Mouse (Mus musculus) spleen, adult 18-20 months (tissue): ENCODE results near the gene Hap1.
"Not testable (repeated sequence)": the region's sequence is repeated elsewhere in the genome, so short reads cannot be mapped to it uniquely, and the experiment has no call there.

Experiments
- DNase-seq, 2 experiments: peaks; one replicate each; pipeline ENCODE4 v3.0.0; 2022; ENCODE audit warnings: mixed read lengths in 2 of 2

Gene Hap1

DNA sequence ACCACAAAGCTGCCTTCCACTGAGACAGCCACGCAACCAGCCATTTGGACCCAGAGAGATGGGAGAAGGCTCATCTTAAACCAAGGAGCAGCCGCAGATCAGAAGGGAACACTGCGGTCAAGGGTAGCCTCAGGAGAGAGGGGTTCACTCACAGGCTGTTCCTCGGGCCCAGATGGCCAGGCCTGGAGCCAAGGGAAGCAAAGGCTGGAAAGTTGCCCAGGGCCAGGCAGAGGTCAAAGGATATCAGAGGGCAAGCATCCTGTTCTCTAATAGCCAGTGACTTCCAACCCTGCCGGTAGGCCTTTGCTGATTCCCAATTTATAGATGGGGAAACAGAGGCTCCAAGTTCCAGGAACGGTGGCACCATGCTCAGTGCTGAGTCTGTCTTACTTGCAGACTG is 32.7 kb upstream of the Hap1 start:
- no peak for DNase-seq

GRCm38 (mm10) chr11:100387589-100388375 is 31.9 kb upstream of the Hap1 start:
- DNase-seq = no peak

- DNase-seq = no peak
Observed at GRCm38 (mm10) chr11:100387111-100387510, 31.2 kb upstream of the Hap1 start.

GRCm38 (mm10) chr11:100386586-100386985 is 30.7 kb upstream of the Hap1 start:
- DNase-seq = no peak

DNA sequence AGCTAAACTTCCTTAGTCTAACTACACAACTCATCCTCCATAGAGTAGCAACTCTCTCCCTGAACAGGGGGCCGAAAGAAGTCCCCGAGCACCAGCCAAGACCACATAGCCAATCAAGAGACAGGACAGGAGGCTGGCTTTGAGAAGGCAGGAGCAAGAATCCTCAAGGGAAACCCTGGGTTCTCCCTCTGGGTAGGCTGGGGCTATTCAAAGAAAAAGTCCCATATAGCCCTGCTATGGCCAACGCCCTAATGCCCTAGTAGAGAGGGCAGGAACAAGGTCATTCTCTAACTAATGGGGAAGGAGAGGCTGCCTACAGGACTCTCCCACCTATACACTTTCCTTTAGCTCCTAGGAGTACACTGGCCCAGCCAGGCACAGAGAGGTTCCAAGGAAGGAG is 29.1 kb upstream of the Hap1 start:
- no peak for DNase-seq

DNA sequence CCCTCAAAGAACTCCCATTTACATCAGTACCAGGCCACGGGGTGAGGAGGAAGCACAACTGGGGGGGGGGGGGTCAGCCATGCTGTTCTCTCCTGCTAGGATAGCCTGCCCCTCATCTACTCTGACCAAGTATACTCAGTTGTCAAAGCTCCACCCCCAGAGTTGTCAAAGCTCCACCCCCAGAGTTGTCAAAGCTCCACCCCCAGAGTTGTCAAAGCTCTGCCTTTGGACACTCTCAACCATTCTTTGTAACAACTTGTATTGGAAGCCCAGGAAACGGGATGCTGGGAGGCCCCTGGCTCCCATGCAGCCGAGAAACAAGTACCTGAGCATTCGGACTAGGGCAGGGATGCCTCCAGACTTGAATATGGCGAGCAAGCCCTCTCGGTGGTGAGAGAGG is 26.8 kb upstream of the Hap1 start:
- DNase-seq = no peak

GRCm38 (mm10) chr11:100379311-100379710 is 23.4 kb upstream of the Hap1 start:
- DNase-seq = no peak

DNA sequence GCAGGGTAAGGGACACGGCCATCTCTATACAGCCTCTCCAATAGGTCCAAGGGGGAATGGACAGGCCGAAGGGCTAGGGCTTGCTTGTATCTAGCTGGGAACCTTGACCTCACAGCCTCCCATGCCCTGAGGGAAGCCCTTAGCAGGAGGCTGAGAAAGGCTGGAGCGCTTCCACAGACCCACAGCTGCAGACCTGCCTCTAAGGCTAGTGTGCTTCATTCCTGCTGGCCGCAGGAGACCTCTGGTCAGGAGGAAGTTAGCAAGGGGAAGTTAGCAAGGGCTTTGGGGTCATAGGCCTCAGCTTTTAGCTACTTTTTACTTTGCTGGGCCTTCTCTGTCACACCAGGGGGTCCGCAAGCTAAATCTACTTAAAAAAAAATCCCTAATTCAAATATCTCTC is 22.5 kb upstream of the Hap1 start:
- no peak for DNase-seq

- DNase-seq = no peak
Observed at GRCm38 (mm10) chr11:100377989-100378388, 22.1 kb upstream of the Hap1 start.

- no peak for DNase-seq
Observed at GRCm38 (mm10) chr11:100376746-100377389, 20.9 kb upstream of the Hap1 start.

- DNase-seq = no peak
Observed at GRCm38 (mm10) chr11:100376005-100376404, 20.1 kb upstream of the Hap1 start.

DNA sequence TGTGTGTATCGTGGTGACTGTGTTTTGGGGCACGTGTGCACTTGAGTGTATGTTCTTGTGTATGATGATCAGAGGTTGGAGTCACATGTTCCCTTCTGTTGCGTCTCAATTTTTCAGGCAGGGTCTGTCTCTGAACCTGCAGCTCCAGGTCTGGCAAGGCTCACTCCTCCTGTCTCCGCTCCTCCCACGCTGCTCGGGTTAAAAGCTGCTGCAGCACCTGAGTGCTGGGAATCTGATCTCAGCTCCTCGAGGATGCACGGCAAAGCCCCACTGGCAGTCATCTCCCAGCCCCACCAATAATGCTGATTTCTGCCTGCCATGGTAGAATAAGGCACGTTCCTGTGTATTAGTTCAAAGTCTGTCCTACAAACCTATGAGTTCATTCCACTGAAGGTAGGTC is 19.2 kb upstream of the Hap1 start:
- no peak for DNase-seq

DNA sequence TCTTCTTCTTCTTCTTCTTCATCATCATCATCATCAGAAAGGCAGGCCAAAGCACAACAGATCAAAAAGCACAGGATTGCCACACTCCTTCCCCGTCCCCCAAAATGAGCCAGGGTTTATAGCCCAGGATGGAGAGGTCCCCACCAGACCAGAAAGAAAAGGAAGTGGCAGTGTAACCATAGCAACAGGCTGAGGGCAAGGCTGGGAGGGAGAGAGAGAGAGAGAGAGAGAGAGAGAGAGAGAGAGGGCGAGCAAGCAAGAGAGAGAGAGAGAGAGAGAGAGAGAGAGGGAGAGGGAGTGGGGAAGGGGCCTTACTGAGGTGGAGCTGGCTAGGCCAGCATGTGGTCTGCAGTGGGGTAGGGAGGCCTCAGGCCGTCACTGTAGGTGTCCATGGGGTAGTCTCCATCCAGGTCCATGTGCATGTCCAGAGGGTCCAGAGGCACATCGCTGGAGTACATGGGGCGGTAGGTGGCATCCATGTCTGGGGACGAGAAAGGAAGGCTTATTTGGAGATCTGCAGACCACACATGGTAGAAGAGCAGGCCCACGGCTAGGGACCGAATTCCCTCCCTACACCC is 16.1 kb upstream of the Hap1 start:
- no peak for DNase-seq

- DNase-seq = no peak
Observed at GRCm38 (mm10) chr11:100369822-100370221, 13.9 kb upstream of the Hap1 start.

DNA sequence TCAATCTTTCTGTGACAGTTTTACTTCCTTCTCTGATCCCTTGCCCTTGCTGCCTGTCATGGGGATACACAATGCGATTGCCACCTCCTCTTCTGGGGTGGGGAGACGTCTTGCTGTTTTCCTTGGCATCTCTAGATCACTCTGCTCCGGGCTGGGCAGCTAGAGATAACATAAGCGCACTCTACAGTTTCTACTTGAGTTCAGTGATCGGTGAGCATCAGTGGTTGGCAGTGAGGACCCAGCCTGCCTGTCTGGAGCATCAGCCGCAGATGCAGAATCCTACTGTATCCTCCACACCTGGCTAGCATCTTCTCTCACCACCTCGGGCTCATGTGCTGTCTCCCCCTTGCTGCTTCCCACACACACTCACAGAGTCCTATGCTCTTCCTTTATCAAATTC is 13.2 kb upstream of the Hap1 start:
- DNase-seq = no peak

DNA sequence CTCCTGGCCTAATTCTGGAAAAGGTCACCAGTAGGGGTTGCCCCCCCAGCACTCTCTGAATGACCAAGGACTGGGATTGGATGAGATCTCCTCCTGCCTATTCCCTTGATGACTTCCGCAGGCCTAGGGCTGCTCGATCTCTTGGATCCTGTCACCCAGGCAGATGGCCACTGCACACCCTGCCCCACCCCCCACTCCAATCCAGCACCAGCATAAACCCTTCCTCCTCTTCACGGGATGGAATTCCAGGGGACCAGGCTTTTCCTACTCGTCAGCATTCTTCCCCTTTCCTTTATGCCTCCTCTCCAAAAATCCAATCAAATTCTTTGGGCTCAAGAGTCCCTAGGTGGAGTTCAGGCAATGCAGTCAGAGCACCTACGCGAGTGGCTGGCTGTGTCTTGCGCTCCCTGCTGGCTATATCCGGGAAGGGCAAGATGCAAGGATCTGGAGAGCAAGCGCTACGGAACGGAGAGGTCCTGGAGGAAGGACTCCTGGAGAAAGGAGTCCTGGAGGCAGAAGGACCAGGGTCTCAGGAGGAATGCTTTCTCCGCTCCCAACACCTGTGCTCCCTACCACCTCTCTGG is 7.1 kb upstream of the Hap1 start:
- DNase-seq = peak in 1 of 2 experiments; percentile 60

DNA sequence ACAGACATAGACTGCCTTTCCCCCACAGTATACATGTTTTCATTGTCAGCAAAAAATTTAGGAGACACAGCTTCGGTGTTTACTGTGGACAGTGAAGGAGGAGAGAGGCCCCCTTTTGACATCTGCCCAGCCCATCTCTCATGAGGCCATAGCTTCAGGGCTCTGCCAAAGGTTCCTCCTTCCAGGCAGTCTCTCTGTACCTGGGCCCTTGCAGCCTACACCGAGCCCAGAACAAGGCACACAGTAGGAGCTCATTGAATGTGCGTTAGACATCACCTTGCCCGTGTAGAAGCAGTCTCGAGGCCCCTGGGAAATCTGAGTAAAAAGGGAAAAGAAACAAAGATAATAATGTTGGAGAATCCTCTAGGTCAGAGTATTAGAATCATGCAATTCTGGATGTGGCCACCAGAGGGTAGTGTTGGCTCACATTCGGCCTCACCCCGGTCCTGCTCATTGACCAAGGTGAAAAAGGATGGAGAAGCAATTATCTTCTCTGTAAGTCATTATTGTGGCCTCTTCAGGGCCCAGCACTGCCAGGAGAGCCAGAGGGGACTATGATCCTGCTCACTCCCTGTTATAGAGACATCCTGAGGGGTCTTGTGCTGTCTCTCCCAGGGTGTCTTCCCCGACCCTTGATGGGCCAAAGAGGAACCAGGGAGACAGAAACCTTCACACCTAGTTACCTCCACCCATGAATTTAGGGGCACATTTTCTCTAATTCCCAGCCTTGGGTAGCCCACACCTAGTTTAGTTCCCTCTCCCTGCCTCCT is 6.5 kb upstream of the Hap1 start:
- DNase-seq = peak; percentile 48 to 77

GRCm38 (mm10) chr11:100361059-100361458 is 5.1 kb upstream of the Hap1 start:
- not testable (repeated sequence) for DNase-seq

- DNase-seq = no peak
Observed at GRCm38 (mm10) chr11:100360175-100360574, 4.2 kb upstream of the Hap1 start.

DNA sequence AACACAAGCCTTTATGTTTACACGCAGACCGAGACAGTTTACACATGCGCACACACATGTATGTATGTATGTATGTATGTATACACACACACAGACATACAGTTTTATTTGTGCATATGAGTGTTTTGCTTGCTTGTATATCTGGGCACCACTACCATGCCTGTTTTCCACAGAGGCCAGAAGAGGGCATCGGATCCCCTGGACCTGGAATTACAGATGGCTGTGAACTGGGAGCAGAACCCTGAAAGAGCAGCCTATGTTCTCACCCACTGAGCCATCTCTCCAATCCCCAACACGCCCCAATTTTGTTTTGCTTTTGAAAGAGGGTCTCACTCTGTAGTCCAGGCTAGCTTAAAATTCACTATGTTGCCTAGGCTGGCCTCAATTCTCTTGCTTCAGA is 1.5 kb upstream of the Hap1 start:
- DNase-seq = no peak

DNA sequence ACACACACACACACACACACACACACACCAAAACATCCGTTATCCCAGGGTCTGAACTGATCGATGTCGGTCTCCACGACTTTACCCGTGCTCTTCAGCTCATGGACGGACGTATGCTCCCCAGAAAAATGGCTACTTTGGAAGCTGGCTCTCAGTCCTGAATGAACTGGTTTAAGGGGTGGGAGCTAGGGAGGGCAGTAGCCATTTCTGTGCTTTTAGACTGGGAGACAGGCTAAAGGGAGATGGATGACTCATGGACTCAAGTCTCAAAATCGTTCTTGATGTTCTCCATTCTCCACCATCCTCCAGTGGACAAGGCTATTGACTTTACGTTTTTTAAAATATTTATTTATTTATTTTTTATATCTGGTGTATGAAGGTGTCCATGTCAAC is 887 bp upstream of the Hap1 start:
- DNase-seq = no peak

DNA sequence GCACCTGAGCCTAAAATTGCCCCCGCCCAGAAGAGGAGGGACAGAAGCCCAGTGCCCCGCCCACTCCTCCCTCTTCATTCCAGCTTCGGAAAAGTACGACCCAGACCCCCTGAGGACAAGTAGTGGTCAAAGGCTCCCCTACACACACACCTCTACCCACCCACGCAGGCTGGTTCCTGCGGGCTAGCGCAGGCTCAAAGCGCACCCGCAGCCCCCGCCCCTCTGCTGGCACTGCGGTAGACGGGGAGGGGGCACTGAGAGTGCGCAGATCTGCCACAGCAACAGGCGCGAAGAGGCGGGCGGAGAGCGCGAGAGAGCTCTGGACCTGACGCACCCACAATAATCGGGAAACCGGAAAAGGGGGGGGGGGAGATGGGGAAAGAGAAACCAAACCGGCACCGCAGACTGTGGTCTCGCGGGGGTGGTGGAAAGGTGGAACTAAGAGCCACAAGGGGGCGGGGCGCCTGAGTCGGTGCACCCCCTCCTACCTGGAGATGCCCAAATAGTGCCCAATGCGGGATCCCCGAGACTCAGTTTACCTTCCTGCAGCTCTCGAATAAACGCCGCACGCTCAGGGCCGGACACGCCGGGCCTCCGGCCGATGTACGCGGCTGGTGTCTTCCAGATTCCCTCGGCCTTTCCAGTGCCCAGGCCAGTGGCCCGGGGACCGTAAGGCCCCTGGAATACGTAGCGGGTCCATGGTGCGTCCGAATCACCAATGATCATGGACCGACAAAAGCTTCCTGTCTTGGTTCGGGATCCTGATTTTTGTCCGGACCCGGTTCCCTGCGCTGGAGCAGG is 577 bp downstream of the Hap1 start:
- DNase-seq = peak; percentile 56 to 65
